Mouse (Mus musculus): ENCODE data around the gene Wiz.

GRCm38 (mm10) chr17:32415417-32416020, 26.3 kb upstream of the Wiz start:
- TF ChIP-seq POLR2A (IDR thresholded peaks at IDR 0.05; ENCODE audit: borderline replicate concordance, extremely low read depth, insufficient read depth, insufficient read length, poor library complexity, severe bottlenecking) = no peak
- TF ChIP-seq CTCF (IDR thresholded peaks at IDR 0.05; ENCODE audit: borderline replicate concordance, extremely low read depth, insufficient read depth, insufficient read length) = no peak
